Mouse (Mus musculus) hindbrain, embryonic 14.5 days (tissue): Measurements from ENCODE around the gene Fbxo7. TPM values are rescaled to one million over a fixed set of nuclear protein-coding genes. Genes with fewer than 3 reads are reported as not detected.

ENCODE experiments used
- ATAC-seq: fragments of 200-750 bp; cut with Nextera tagmentation; 2 replicates; pipeline ENCODE4 v1.8.0; 2017; ENCODE audit warnings: moderate number of reproducible peaks, mild to moderate bottlenecking, moderate TSS enrichment, moderate library complexity; ENCODE audit not compliant: low FRiP score
- DNase-seq: peaks from one replicate; pipeline ENCODE4 v3.0.0-alpha.2; 2015; ENCODE audit warnings: low spot score
- H3K27ac ChIP-seq: fragments of 300-500 bp; sonication (generic); 2 replicates; pipeline ENCODE4 v1.5.1; 2014; ENCODE audit warnings: mild to moderate bottlenecking, moderate library complexity
- H3K27me3 ChIP-seq: fragments of 300-500 bp; sonication (generic); 2 replicates; pipeline ENCODE4 v1.6.1; 2014; ENCODE audit warnings: mild to moderate bottlenecking, low read length, mixed read lengths; ENCODE audit not compliant: control insufficient read depth, insufficient read depth
- H3K36me3 ChIP-seq: fragments of 300-500 bp; sonication (generic); replicated peaks from 2 replicates; pipeline ENCODE4 v1.6.1; 2014; ENCODE audit not compliant: control insufficient read depth, insufficient read depth
- H3K4me1 ChIP-seq: fragments of 300-500 bp; sonication (generic); replicated peaks from 2 replicates; pipeline ENCODE4 v1.6.1; 2014; ENCODE audit warnings: antibody characterized with exemption, low read length, mixed read lengths; ENCODE audit not compliant: control insufficient read depth, insufficient read depth
- H3K4me2 ChIP-seq: fragments of 300-500 bp; sonication (generic); replicated peaks from 2 replicates; pipeline ENCODE4 v1.6.1; 2014; ENCODE audit warnings: mild to moderate bottlenecking, moderate library complexity
- H3K4me3 ChIP-seq: fragments of 300-500 bp; sonication (generic); replicated peaks from 2 replicates; pipeline ENCODE4 v1.5.1; 2014; ENCODE audit warnings: mild to moderate bottlenecking, low read length
- H3K9ac ChIP-seq: fragments of 300-500 bp; sonication (generic); 2 replicates; pipeline ENCODE4 v1.6.1; 2014
- H3K9me3 ChIP-seq: fragments of 300-500 bp; sonication (generic); 2 replicates; pipeline ENCODE4 v1.6.1; 2016; ENCODE audit warnings: low read length; ENCODE audit not compliant: control insufficient read depth
- WGBS: fragments of 180-500 bp; shearing (Covaris S2); extraction: QIAGEN DNeasy Blood & Tissue Kit; methylation state at CpG from one replicate; pipeline ENCODE4 v1.1.7; 2014; 5-methylcytosine and 5-hydroxymethylcytosine counted together
- polyA plus RNA-seq: library from polyadenylated mRNA; unstranded; fragments of >200 nt; fragmentation: Nextera tagmentation; extraction: Ambion mirVana; gene quantifications from 2 replicates; pipeline ENCODE4 v1.2.1, GENCODE M21; 2014

Fbxo7 gene
- polyA plus RNA-seq, 1 experiment from 2014 or later, result 22.3 TPM

- ATAC-seq (no peak), DNase-seq (no peak)
- Histone ChIP-seq H3K4me1 (no peaks in the 10 kb centered on the region), H3K4me2 (no peak overlapping the region), H3K9me3 (no peaks in the 10 kb centered on the region), H3K27ac (no peak overlapping the region), H3K4me3 (no peak overlapping the region), H3K9ac (no peak overlapping the region), H3K36me3 (peaks cover 37% of the 10 kb centered on the region), H3K27me3 (no peaks in the 10 kb centered on the region)
- 86% methylated on average over 10 of the region's 10 CpGs for WGBS
Measured at GRCm38 (mm10) chr10:86052818-86053522, 31.2 kb downstream of the Fbxo7 start.

GRCm38 (mm10) chr10:86056297-86056903 lies 34.6 kb downstream of the Fbxo7 start:
- no peaks in the 10 kb centered on the region for H3K9me3 ChIP-seq
- H3K27ac ChIP-seq, result no peak overlapping the region
- peaks cover 24% of the 10 kb centered on the region for H3K36me3 ChIP-seq
- no peak overlapping the region for H3K4me3 ChIP-seq
- no peak overlapping the region for H3K9ac ChIP-seq
- WGBS, result 88% methylated on average over 8 of the region's 8 CpGs
- DNase-seq (no peak), ATAC-seq (no peak)
- no peak overlapping the region for H3K4me2 ChIP-seq
- no peaks in the 10 kb centered on the region for H3K4me1 ChIP-seq
- H3K27me3 ChIP-seq, result no peaks in the 10 kb centered on the region

GRCm38 (mm10) chr10:86057286-86057685 lies 35.5 kb downstream of the Fbxo7 start:
- WGBS, result 82% methylated on average over 11 of the region's 11 CpGs
- no peak overlapping the region for H3K4me2 ChIP-seq
- no peak overlapping the region for H3K27ac ChIP-seq
- H3K27me3 ChIP-seq, result no peaks in the 10 kb centered on the region
- H3K36me3 ChIP-seq, result peaks cover 23% of the 10 kb centered on the region
- no peak overlapping the region for H3K4me3 ChIP-seq
- no peaks in the 10 kb centered on the region for H3K4me1 ChIP-seq
- no peaks in the 10 kb centered on the region for H3K9me3 ChIP-seq
- DNase-seq (no peak), ATAC-seq (no peak)
- no peak overlapping the region for H3K9ac ChIP-seq

GRCm38 (mm10) chr10:86057712-86058111 lies 35.9 kb downstream of the Fbxo7 start:
- Histone ChIP-seq H3K4me2 (no peak overlapping the region), H3K9ac (no peak overlapping the region), H3K27me3 (no peaks in the 10 kb centered on the region), H3K27ac (no peak overlapping the region), H3K4me3 (no peak overlapping the region), H3K4me1 (no peaks in the 10 kb centered on the region), H3K36me3 (peaks cover 23% of the 10 kb centered on the region), H3K9me3 (no peaks in the 10 kb centered on the region)
- no peak for DNase-seq
- ATAC-seq, result no peak
- 41% methylated on average over 2 of the region's 2 CpGs for WGBS

- no peaks in the 10 kb centered on the region for H3K27me3 ChIP-seq
- H3K4me3 ChIP-seq, result no peak overlapping the region
- peaks cover 14% of the 10 kb centered on the region for H3K36me3 ChIP-seq
- WGBS, result 54% methylated on average over 3 of the region's 3 CpGs
- no peak for DNase-seq
- H3K9me3 ChIP-seq, result no peaks in the 10 kb centered on the region
- H3K9ac ChIP-seq, result no peak overlapping the region
- no peak for ATAC-seq
- no peak overlapping the region for H3K4me2 ChIP-seq
- H3K27ac ChIP-seq, result no peak overlapping the region
- no peaks in the 10 kb centered on the region for H3K4me1 ChIP-seq
Measured at GRCm38 (mm10) chr10:86060267-86060666, 38.5 kb downstream of the Fbxo7 start.

- ATAC-seq, result no peak
- no peaks in the 10 kb centered on the region for H3K4me1 ChIP-seq
- H3K27me3 ChIP-seq, result no peaks in the 10 kb centered on the region
- H3K9ac ChIP-seq, result no peak overlapping the region
- H3K27ac ChIP-seq, result no peak overlapping the region
- H3K9me3 ChIP-seq, result no peaks in the 10 kb centered on the region
- WGBS, result 75% methylated on average over 5 of the region's 5 CpGs
- no peak overlapping the region for H3K4me2 ChIP-seq
- no peak overlapping the region for H3K4me3 ChIP-seq
- DNase-seq, result no peak
- no peaks in the 10 kb centered on the region; the same call in 1 of the 2 replicates for H3K36me3 ChIP-seq
Measured at GRCm38 (mm10) chr10:86062261-86063017, 40.7 kb downstream of the Fbxo7 start.

GRCm38 (mm10) chr10:86063018-86063384 lies 41.2 kb downstream of the Fbxo7 start:
- no peaks in the 10 kb centered on the region; the same call in 1 of the 2 replicates for H3K36me3 ChIP-seq
- H3K9me3 ChIP-seq, result no peaks in the 10 kb centered on the region
- no peaks in the 10 kb centered on the region for H3K27me3 ChIP-seq
- no peak overlapping the region for H3K4me3 ChIP-seq
- DNase-seq, result no peak
- ATAC-seq, result no peak
- 94% methylated on average over 8 of the region's 8 CpGs for WGBS
- H3K4me2 ChIP-seq, result no peak overlapping the region
- H3K9ac ChIP-seq, result no peak overlapping the region
- no peak overlapping the region for H3K27ac ChIP-seq
- H3K4me1 ChIP-seq, result no peaks in the 10 kb centered on the region

GRCm38 (mm10) chr10:86064937-86065336 lies 43.2 kb downstream of the Fbxo7 start:
- Histone ChIP-seq H3K27me3 (no peaks in the 10 kb centered on the region), H3K9ac (no peak overlapping the region), H3K4me3 (no peak overlapping the region), H3K4me2 (no peak overlapping the region), H3K27ac (no peak overlapping the region), H3K4me1 (no peaks in the 10 kb centered on the region), H3K36me3 (no peaks in the 10 kb centered on the region; the same call in 1 of the 2 replicates), H3K9me3 (no peaks in the 10 kb centered on the region)
- ATAC-seq, result peak; percentile 82
- DNase-seq, result peak; percentile 90
- 8% methylated on average over 4 of the region's 4 CpGs for WGBS

GRCm38 (mm10) chr10:86065661-86066060 lies 43.9 kb downstream of the Fbxo7 start:
- Histone ChIP-seq H3K4me1 (no peaks in the 10 kb centered on the region), H3K4me3 (no peak overlapping the region), H3K27ac (no peak overlapping the region), H3K27me3 (no peaks in the 10 kb centered on the region), H3K36me3 (no peaks in the 10 kb centered on the region; the same call in 1 of the 2 replicates), H3K4me2 (no peak overlapping the region), H3K9ac (no peak overlapping the region), H3K9me3 (no peaks in the 10 kb centered on the region)
- DNase-seq, result no peak
- ATAC-seq, result no peak
- WGBS, result 93% methylated on average over 1 of the region's 1 CpGs
